Mouse (Mus musculus) Patski (cell line): ENCODE measurements around the gene St7. TPM values are rescaled to one million over a fixed set of nuclear protein-coding genes. Genes with fewer than 3 reads are reported as not detected.

ENCODE experiments used
- ATAC-seq: fragments of 100-300 bp; one replicate; pipeline ENCODE4 v1.8.0; 2021
- CTCF ChIA-PET: fragments of 350-600 bp; sonication (Branson Sonifier 250); formaldehyde crosslinking; loops from one replicate; lab custom pipeline; 2022; ENCODE audit warnings: inconsistent platforms; lab: Charles Lee
- POLR2A ChIA-PET: fragments of 350-600 bp; sonication (Branson Sonifier 250); formaldehyde crosslinking; loops from one replicate; lab custom pipeline; 2022; ENCODE audit warnings: antibody characterized with exemption, inconsistent platforms; lab: Charles Lee
- DNase-seq: peaks from one replicate; pipeline ENCODE4 v3.0.0-alpha.2; 2011; ENCODE audit warnings: low read depth, low spot score
- H3K27me3 ChIP-seq: fragments of 371-371 bp; one replicate; pipeline ENCODE4 v1.5.1; 2021
- CTCF ChIP-seq: fragments of 100-300 bp; IDR thresholded peaks from one replicate; pipeline ENCODE4 v1.5.1; 2021
- in situ Hi-C: fragments of 300-500 bp; cut with MboI; formaldehyde crosslinking; loops from 3 replicates; pipeline ENCODE4 v1.11.1; 2018; ENCODE audit warnings: low pct_unique_long_range_greater_than_20kb, mixed read lengths
- polyA plus RNA-seq: library from polyadenylated mRNA; unstranded; gene quantifications from one replicate; pipeline ENCODE4 v1.2.3, GENCODE M21; 2021

St7 gene
- polyA plus RNA-seq, 1 experiment from 2014 or later: 23.1 TPM

DNA sequence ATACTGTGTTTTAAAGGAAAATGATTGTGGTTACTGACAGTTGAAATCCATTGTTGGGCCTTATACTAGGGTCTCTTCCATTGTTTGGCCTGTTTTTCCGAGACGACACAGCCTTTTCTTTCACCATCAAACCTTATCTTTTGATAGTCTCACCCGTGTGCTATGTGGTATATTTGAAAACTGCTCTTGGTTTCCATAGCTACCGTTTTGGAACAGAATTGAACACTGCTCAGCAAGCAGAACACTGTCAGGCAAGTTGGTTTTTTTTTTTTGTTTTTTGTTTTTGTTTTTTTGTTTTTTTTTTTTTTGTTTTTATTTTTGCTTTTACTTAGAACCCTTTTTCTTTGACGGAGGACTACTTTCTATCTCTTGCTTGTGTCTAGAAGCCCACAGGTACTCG, 58.2 kb downstream of the St7 start:
- TF ChIP-seq CTCF: no peak
- DNase-seq (no peak), ATAC-seq (no peak)
- H3K27me3 ChIP-seq: no peaks in the 10 kb centered on the region
- CTCF ChIA-PET: interaction anchor here (0.7 to 1.7 kb wide), 2 partner anchors 14 to 25 kb away, joined by 3 to 4 read pairs; no protein-coding TSS in a partner anchor
- in situ Hi-C loops: no loop called here
- POLR2A ChIA-PET: no interaction called here

DNA sequence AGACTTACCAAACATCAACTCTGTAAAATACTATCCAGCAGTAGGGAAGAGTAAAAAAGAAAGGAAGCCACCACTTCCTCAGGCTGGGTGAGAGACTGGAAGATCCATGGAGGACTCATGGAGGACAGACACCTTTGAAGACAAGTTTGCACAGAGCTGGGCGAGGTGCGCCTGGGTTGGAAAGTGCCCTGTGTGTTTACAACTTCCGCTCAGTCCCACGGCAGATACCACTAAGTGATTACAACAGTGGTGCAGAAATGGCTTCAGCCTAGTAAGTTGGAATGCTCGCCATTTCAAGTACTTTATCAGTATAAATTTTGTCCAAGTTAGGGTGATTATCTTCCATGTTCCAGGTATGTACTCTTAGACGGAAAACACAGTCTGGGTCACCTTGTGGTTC, 63.2 kb downstream of the St7 start:
- no peak for TF ChIP-seq CTCF
- CTCF ChIA-PET: interaction anchor here (1.0 kb wide), 1 partner anchor 30 kb away, joined by 3 read pairs; no protein-coding TSS in a partner anchor
- no peaks in the 10 kb centered on the region for H3K27me3 ChIP-seq
- in situ Hi-C loops: no loop called here
- no peak for ATAC-seq
- POLR2A ChIA-PET: no interaction called here
- DNase-seq: no peak

GRCm38 (mm10) chr6:17758568-17758967, 65.8 kb downstream of the St7 start:
- in situ Hi-C loops: no loop called here
- ChIA-PET CTCF (interaction anchor here (1.5 kb wide), 2 partner anchors 10 to 57 kb away, joined by 4 to 6 read pairs; no protein-coding TSS in a partner anchor), POLR2A (no interaction called here)
- DNase-seq (no peak), ATAC-seq (no peak)
- no peak for TF ChIP-seq CTCF
- no peaks in the 10 kb centered on the region for H3K27me3 ChIP-seq

DNA sequence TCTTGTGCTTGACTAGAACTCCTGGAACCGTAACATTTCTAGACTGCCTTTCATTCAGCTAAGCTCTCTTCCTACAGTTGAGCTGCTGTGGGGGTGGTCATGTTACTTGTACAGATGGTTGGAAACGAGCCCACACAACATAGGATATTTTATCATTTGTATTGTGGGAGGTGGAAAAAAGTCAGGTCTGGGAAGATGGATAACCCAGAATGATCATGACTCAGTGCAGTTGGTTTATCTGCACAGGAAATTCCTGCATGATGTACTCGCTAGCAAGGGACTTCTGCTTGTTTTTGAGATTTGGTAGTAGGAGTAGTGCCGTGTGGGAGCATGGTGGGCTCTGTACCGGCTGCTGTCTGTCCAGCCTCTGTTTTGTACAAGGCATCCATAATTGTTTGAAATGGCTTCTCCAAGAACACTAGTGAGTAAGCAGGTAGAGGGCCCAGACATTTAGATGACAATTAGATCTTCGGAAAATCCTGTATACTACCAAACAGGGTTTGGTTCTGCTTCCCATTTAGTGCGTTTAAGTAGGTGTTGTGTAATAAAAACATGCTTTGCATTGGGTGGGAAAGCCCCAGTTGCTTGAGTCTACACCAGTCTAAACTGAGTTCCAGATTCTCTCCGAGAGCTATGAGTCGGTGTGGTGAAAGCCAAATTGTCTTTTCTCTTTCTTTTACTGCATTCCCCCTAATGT, 71.4 kb downstream of the St7 start:
- no peaks in the 10 kb centered on the region for H3K27me3 ChIP-seq
- TF ChIP-seq CTCF: no peak
- ChIA-PET POLR2A (no interaction called here), CTCF (interaction anchor here (0.6 to 1.1 kb wide), 2 partner anchors 13 kb away, joined by 3 read pairs; no protein-coding TSS in a partner anchor)
- DNase-seq: no peak
- in situ Hi-C loops: no loop called here
- peak; percentile 39 for ATAC-seq

- H3K27me3 ChIP-seq: no peaks in the 10 kb centered on the region
- ATAC-seq (no peak), DNase-seq (no peak)
- in situ Hi-C loops: no loop called here
- POLR2A ChIA-PET: no interaction called here
- CTCF ChIA-PET: interaction anchor here (0.6 to 1.1 kb wide), 2 partner anchors 13 kb away, joined by 3 read pairs; no protein-coding TSS in a partner anchor
- TF ChIP-seq CTCF: no peak
Observed at GRCm38 (mm10) chr6:17764660-17764998, 71.9 kb downstream of the St7 start.

- ChIA-PET POLR2A (no interaction called here), CTCF (interaction anchor here (2.4 kb wide), 1 partner anchor 9 kb away, joined by 7 read pairs; no protein-coding TSS in a partner anchor)
- in situ Hi-C loops: no loop called here
- no peaks in the 10 kb centered on the region for H3K27me3 ChIP-seq
- ATAC-seq (no peak), DNase-seq (no peak)
- TF ChIP-seq CTCF: no peak
Observed at GRCm38 (mm10) chr6:17769972-17770644, 77.4 kb downstream of the St7 start.

GRCm38 (mm10) chr6:17770645-17771345, 78.1 kb downstream of the St7 start:
- H3K27me3 ChIP-seq: no peaks in the 10 kb centered on the region
- no peak for TF ChIP-seq CTCF
- DNase-seq (no peak), ATAC-seq (no peak)
- POLR2A ChIA-PET: interaction anchor here (0.7 kb wide), 1 partner anchor 9 kb away, joined by 3 read pairs; no protein-coding TSS in a partner anchor
- CTCF ChIA-PET: interaction anchor here (1.0 to 2.4 kb wide), 2 partner anchors 10 to 27 kb away, joined by 3 to 7 read pairs; no protein-coding TSS in a partner anchor
- in situ Hi-C loops: no loop called here

GRCm38 (mm10) chr6:17771456-17771855, 78.7 kb downstream of the St7 start:
- ChIA-PET POLR2A (interaction anchor here (0.7 kb wide), 1 partner anchor 10 kb away, joined by 3 read pairs; no protein-coding TSS in a partner anchor), CTCF (interaction anchor here (1.0 to 2.4 kb wide), 3 partner anchors 11 to 96 kb away, joined by 3 to 7 read pairs (median 3); no protein-coding TSS in a partner anchor)
- DNase-seq: no peak
- ATAC-seq: peak; percentile 39
- no peak for TF ChIP-seq CTCF
- H3K27me3 ChIP-seq: no peaks in the 10 kb centered on the region
- in situ Hi-C loops: no loop called here

GRCm38 (mm10) chr6:17772514-17772913, 79.8 kb downstream of the St7 start:
- no peak for TF ChIP-seq CTCF
- ATAC-seq (no peak), DNase-seq (no peak)
- in situ Hi-C loops: no loop called here
- H3K27me3 ChIP-seq: no peaks in the 10 kb centered on the region
- POLR2A ChIA-PET: interaction anchor here (0.7 to 1.2 kb wide), 2 partner anchors 10 to 26 kb away, joined by 3 to 6 read pairs; no protein-coding TSS in a partner anchor
- CTCF ChIA-PET: interaction anchor here (1.1 to 1.3 kb wide), 2 partner anchors 70 to 97 kb away, joined by 3 read pairs; no protein-coding TSS in a partner anchor

- in situ Hi-C loops: no loop called here
- CTCF ChIA-PET: no interaction called here
- no peak for ATAC-seq
Observed at GRCm38 (mm10) chr6:17776041-17776440, 83.3 kb downstream of the St7 start.

More at GRCm38 (mm10) chr6:17776041-17776440, 83.3 kb downstream of the St7 start:
- POLR2A ChIA-PET: no interaction called here
- no peak for DNase-seq
- no peak for TF ChIP-seq CTCF
- no peaks in the 10 kb centered on the region for H3K27me3 ChIP-seq
